Mouse (Mus musculus) limb, embryonic 13.5 days (tissue): ENCODE data around the gene Slc27a5. TPM values are rescaled to one million over a fixed set of nuclear protein-coding genes. Genes with fewer than 3 reads are reported as not detected.

Experiments
- ATAC-seq: fragments of 200-750 bp; cut with Nextera tagmentation; 2 replicates; pipeline ENCODE4 v1.8.0; 2017; ENCODE audit warnings: low read depth, moderate number of reproducible peaks, moderate TSS enrichment; ENCODE audit not compliant: low FRiP score
- H3K27ac ChIP-seq: fragments of 300-500 bp; sonication (generic); 2 replicates; pipeline ENCODE4 v1.5.1; 2015; ENCODE audit warnings: inconsistent platforms, mild to moderate bottlenecking, moderate library complexity
- H3K27me3 ChIP-seq: fragments of 300-500 bp; sonication (generic); 2 replicates; pipeline ENCODE4 v1.6.1; 2015; ENCODE audit warnings: mild to moderate bottlenecking, inconsistent platforms
- H3K36me3 ChIP-seq: fragments of 300-500 bp; sonication (generic); 2 replicates; pipeline ENCODE4 v1.6.1; 2015; ENCODE audit warnings: inconsistent platforms, mild to moderate bottlenecking, moderate library complexity
- H3K4me1 ChIP-seq: fragments of 300-500 bp; sonication (generic); 2 replicates; pipeline ENCODE4 v1.6.1; 2015; ENCODE audit warnings: inconsistent platforms
- H3K4me2 ChIP-seq: fragments of 300-500 bp; sonication (generic); replicated peaks from 2 replicates; pipeline ENCODE4 v1.6.1; 2015; ENCODE audit warnings: inconsistent platforms, mild to moderate bottlenecking, moderate library complexity
- H3K4me3 ChIP-seq: fragments of 300-500 bp; sonication (generic); 2 replicates; pipeline ENCODE4 v1.5.1; 2015; ENCODE audit warnings: moderate library complexity, mild to moderate bottlenecking, inconsistent platforms
- H3K9ac ChIP-seq: fragments of 300-500 bp; sonication (generic); 2 replicates; pipeline ENCODE4 v1.6.1; 2015; ENCODE audit warnings: mild to moderate bottlenecking, inconsistent platforms
- H3K9me3 ChIP-seq: fragments of 300-500 bp; sonication (generic); 2 replicates; pipeline ENCODE4 v1.6.1; 2016; ENCODE audit warnings: inconsistent platforms
- WGBS: fragments of 180-500 bp; shearing (Covaris S2); methylation state at CpG from one replicate; pipeline ENCODE4 v1.1.7; 2015; 5-methylcytosine and 5-hydroxymethylcytosine counted together
- polyA plus RNA-seq: library from polyadenylated mRNA; unstranded; fragments of >200 nt; fragmentation: Nextera tagmentation; extraction: Ambion mirVana; gene quantifications from 2 replicates; pipeline ENCODE4 v1.2.1, GENCODE M21; 2015

Gene Slc27a5
- polyA plus RNA-seq, 1 experiment from 2014 or later, result 0.34 TPM

DNA sequence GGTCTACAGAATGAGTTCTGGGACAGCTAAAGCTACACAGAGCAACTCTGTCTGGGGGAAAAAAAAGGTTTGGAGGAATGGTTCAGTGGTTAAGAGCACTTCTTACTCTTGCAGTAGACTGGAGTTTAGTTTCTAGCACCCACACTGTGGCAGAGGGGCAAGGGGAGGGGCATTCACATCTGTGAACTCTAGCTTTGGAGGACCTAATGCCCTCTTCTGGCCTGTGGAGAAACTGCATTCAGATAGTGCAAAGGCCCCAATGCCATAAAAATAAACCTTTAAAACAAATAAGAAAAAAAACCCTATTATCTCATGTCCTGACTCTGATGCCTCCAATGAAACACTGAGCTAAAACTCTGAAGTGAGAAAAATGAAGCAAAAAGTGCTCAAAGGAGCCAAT lies 54.5 kb downstream of the Slc27a5 start:
- H3K27ac ChIP-seq, result no peak overlapping the region
- H3K4me2 ChIP-seq, result no peak overlapping the region
- H3K4me3 ChIP-seq, result no peak overlapping the region
- no peaks in the 10 kb centered on the region for H3K36me3 ChIP-seq
- H3K9me3 ChIP-seq, result no peaks in the 10 kb centered on the region
- H3K4me1 ChIP-seq, result no peaks in the 10 kb centered on the region
- no peak for ATAC-seq
- H3K27me3 ChIP-seq, result no peaks in the 10 kb centered on the region
- H3K9ac ChIP-seq, result no peak overlapping the region

DNA sequence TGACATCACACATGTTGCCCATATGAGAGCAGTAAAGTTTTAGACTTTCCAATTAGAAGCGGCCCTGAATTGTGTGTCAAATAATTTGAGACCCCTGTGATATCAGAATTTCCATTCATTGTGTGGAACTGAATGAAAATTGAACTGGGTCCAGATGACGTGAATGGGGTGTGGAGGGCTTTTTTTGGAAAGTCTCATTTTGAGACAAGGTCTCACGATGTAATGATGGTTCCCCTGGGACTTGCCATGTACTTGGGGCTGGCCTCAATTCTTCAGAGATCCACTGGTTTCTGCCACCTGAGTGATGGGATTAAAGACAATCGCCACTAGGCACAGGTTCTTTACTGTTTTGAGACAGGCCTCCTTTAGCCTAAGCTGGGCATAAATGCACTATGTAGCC lies 57.4 kb downstream of the Slc27a5 start:
- no peaks in the 10 kb centered on the region for H3K9me3 ChIP-seq
- H3K4me1 ChIP-seq, result no peaks in the 10 kb centered on the region
- no peak overlapping the region for H3K4me2 ChIP-seq
- no peak overlapping the region for H3K4me3 ChIP-seq
- WGBS, result 75% methylated on average over 4 of the region's 4 CpGs
- ATAC-seq, result no peak
- H3K27me3 ChIP-seq, result no peaks in the 10 kb centered on the region
- H3K9ac ChIP-seq, result no peak overlapping the region
- no peak overlapping the region for H3K27ac ChIP-seq
- H3K36me3 ChIP-seq, result no peaks in the 10 kb centered on the region

Other genes with a start within 250 kb of the Slc27a5 start
- 13.2 and 14.4 TPM in 2 replicates for gene Zscan18, start 194.6 kb downstream of the Slc27a5 start, polyA plus RNA-seq
- gene Zfp329, start 179.3 kb downstream of the Slc27a5 start, polyA plus RNA-seq, result 17.5 TPM in 2 replicates
- 38.8 and 43.6 TPM in 2 replicates for gene Zfp110, start 163.4 kb downstream of the Slc27a5 start, polyA plus RNA-seq
- 6.4 and 7.3 TPM in 2 replicates for gene Zfp128, start 117.0 kb downstream of the Slc27a5 start, polyA plus RNA-seq
- gene Zscan22, start 100.4 kb downstream of the Slc27a5 start, polyA plus RNA-seq, result 15.8 and 20.9 TPM in 2 replicates
- 1,044 and 1,066 TPM in 2 replicates for gene Rps5, start 75.9 kb downstream of the Slc27a5 start, polyA plus RNA-seq
- gene Rnf225, start 70.8 kb downstream of the Slc27a5 start, polyA plus RNA-seq, result 0.42 and 0.64 TPM in 2 replicates
- gene Zfp324, start 32.4 kb downstream of the Slc27a5 start, polyA plus RNA-seq, result 12.6 and 13.6 TPM in 2 replicates
- gene Zfp446, start 20.3 kb downstream of the Slc27a5 start, polyA plus RNA-seq, result 10.5 and 10.8 TPM in 2 replicates
- gene Trim28, start 922 bp upstream of the Slc27a5 start, polyA plus RNA-seq, result 316 and 329 TPM in 2 replicates
- gene Zbtb45, start 11.8 kb upstream of the Slc27a5 start, polyA plus RNA-seq, result 28.0 and 29.6 TPM in 2 replicates
- 127 and 133 TPM in 2 replicates for gene Chmp2a, start 36.6 kb upstream of the Slc27a5 start, polyA plus RNA-seq
- 100 and 114 TPM in 2 replicates for gene Ube2m, start 40.1 kb upstream of the Slc27a5 start, polyA plus RNA-seq
- gene Mzf1, start 56.6 kb upstream of the Slc27a5 start, polyA plus RNA-seq, result 3.2 and 3.8 TPM in 2 replicates
- not detected in 2 replicates for gene Vmn1r85, start 97.0 kb upstream of the Slc27a5 start, polyA plus RNA-seq
- not detected in 2 replicates for gene Vmn1r86, start 121.7 kb upstream of the Slc27a5 start, polyA plus RNA-seq
- not detected in 2 replicates for gene Vmn1r87, start 142.0 kb upstream of the Slc27a5 start, polyA plus RNA-seq
- gene Vmn1r88, start 161.4 kb upstream of the Slc27a5 start, polyA plus RNA-seq, result not detected in 2 replicates
- gene Vmn1r89, start 214.8 kb upstream of the Slc27a5 start, polyA plus RNA-seq, result not detected in 2 replicates